Mouse (Mus musculus): ENCODE measurements around the gene Tmtc2. TPM values are rescaled to one million over a fixed set of nuclear protein-coding genes. Genes with fewer than 3 reads are reported as not detected.

Tmtc2 gene
- total RNA-seq, 4 experiments from 2014 or later = 2.0 to 5.2 (median 2.9) TPM

GRCm38 (mm10) chr10:105405856-105406527 lies 168.3 kb downstream of the Tmtc2 start:
- DNase-seq = no peak

- DNase-seq = no peak
Measured at GRCm38 (mm10) chr10:105403931-105404330, 170.3 kb downstream of the Tmtc2 start.

GRCm38 (mm10) chr10:105402481-105402779 lies 171.8 kb downstream of the Tmtc2 start:
- DNase-seq = no peak

GRCm38 (mm10) chr10:105401754-105402480 lies 172.3 kb downstream of the Tmtc2 start:
- DNase-seq = no peak

GRCm38 (mm10) chr10:105399316-105399715 lies 174.9 kb downstream of the Tmtc2 start:
- no peak for DNase-seq

- DNase-seq = no peak
Measured at GRCm38 (mm10) chr10:105384065-105384464, 190.2 kb downstream of the Tmtc2 start.

- no peak for DNase-seq
Measured at GRCm38 (mm10) chr10:105381705-105382104, 192.5 kb downstream of the Tmtc2 start.

GRCm38 (mm10) chr10:105381202-105381601 lies 193.0 kb downstream of the Tmtc2 start:
- no peak for DNase-seq

- DNase-seq = no peak
Measured at GRCm38 (mm10) chr10:105380584-105380983, 193.7 kb downstream of the Tmtc2 start.

DNA sequence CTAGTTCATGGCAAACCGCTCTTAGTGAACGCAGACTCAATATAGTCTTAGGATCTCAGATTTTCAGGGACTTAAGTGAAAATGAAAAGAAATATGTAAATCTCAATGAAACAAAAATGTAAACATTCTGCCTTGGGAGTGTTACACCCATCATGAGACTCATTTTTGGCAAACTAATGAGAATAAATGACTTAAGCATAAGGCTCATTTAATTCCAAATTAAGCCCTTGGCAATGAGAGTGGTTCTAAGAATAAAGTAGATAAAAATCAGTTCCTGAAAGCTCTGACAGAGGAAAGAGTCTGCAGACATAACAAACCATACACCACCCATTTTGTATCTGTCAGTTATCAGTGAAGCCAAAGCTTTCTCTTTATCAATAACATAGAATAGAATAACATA lies 196.5 kb downstream of the Tmtc2 start:
- DNase-seq = no peak

DNA sequence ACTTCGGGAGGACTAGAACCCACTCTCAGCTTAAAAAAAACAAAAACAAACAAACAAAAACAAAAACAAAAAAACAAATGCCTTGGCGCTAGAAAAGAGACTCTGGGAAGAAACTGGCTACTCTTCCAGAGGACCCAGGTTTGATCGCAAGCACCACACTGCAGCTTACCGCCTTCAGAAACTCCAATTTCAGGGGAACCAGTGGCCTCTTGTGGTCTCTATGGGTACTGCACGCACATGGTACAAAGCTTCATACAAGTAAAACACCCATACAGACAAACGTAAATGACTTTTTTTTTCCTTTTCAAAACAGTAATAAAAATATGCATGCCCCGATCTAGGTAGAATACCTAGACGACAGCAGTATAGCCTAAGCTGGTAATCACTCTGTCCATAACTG lies 201.0 kb downstream of the Tmtc2 start:
- no peak for DNase-seq

DNA sequence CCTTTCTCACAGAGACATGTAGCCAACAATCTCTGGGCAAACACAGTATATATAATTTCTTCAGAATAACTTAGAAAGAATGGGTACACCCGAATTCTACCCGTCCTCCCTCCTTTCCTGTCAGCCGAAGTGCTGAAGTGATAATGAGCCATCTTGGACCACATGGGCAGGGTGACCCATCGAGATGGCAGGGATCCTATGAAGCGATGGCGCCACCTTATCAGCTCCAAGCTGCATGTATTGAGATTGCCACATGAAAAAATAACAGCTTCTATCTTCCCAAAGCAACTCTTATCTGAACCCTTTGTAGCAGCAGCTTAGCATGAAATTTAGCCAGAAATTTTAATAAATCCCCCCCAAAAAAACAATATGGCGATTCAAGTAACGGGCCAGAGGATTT lies 206.0 kb downstream of the Tmtc2 start:
- DNase-seq = no peak

- DNase-seq = no peak
Measured at GRCm38 (mm10) chr10:105364480-105364879, 209.8 kb downstream of the Tmtc2 start.

DNA sequence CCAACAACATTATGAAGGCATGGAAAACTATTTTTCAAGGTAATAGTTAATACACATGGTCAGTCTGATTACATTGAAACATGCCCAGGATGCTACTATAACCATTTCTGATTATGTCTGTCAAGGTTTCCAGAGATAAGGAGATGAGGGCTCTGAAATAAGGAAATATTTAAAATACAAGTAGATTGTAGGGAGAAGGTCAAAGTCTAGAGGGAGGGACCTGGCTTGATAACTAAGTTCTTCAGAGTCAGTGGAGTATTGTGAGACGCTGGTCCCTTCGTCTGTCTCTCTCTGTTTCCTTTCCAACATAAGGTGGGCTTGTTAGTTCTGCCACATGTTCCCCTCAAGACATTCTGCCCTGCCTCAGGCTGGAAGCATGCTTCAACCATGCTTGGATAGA lies 223.9 kb downstream of the Tmtc2 start:
- DNase-seq = no peak

DNA sequence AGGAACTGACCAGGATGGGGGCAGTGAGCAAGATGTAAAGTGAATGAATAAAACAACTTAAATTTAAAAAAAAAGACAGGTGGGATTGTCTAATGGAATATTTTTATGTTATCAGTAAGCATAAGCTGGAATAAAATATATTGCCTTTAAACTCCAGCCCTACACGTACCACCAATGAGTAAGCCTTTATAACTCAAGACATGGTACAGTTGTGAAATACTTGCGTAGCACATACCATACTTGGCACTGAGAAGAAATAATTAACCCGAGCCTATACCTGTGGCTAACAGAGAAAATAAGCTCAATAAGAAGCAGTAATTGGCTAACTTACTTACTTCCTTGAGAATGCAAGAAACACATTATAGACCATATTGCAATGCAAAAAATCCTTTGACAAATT lies 228.3 kb downstream of the Tmtc2 start:
- no peak for DNase-seq

DNA sequence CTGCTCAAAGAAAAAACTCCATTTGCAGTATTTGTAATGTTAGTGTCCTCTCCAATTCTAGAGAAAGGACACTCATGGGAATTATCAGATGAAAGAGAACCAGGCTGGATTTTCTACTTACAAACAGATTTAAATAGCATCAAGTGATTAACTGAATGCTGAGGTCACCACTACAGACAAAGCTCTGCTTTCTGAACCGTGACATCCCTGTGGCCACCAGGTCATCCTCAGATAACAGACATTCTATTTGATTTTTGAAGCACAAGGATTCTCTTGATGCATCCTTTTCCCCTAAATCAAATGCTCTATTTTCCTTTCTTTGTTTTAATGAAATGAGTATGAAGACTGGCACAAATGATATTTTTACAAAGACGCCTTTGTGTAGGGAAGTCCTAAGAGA lies 241.4 kb downstream of the Tmtc2 start:
- DNase-seq = no peak

DNA sequence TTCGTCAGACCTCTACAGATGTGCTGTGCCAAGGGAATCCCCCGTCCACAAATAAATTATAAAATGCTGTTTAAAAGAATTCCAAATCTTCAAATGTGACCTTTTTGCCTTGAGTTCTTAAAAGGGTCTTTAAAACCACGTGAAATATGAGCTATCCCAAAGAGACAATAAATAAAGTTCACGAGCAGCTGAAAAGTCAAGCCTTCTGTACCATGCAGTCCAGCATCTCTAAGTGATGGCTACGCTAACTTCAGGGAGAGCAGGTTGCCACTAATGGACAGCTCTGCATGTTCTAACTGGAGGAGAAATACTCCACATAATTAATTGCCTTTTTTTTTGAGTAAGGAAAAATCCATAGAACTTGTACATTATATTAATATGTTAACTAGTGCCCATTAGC lies 243.9 kb downstream of the Tmtc2 start:
- no peak for DNase-seq

DNA sequence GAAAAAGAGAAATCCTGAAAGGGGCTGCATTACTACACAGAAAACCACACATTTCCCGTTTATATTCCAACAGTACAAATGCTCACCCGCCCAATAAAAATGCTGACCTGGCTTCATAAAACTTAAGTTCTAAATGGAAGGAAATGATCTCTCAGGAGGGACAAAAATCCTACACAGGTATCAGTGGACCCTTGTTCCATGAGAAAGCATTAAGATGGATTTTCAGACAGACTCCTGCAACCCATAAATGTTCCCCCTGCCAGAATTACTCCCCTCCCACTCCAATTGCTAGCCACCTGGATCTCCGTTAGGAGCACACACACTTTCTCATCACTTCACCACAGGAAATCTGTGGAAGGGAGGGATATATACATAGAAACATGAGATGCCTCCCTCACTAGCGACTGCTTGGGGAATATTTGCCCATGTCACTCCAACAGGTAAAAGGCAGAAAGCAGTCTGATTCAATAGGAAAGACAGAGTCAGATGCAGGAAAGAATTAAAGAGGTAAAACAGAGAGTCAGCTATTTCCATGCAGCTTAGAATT lies 250.5 kb downstream of the Tmtc2 start:
- no peak for DNase-seq

GRCm38 (mm10) chr10:105319299-105320057 lies 254.8 kb downstream of the Tmtc2 start:
- DNase-seq = no peak

DNA sequence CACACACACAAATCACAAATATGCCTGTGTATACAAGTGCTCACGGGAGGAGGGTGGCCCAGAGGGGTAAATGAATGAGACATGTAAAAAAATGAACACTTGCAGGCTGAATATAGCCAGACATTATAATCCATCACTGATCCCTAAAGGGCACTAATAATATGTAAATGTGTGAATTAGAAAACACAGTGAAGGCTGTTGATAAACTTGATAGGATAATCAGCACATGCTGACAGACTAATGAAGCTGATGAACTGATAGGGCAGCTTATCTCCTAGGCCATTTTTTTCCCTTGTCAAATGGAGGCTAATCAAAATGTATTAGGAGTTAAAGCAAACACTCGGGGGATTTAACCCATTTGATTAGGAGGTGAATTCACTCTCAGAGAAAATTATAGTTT lies 255.4 kb downstream of the Tmtc2 start:
- DNase-seq = no peak

DNA sequence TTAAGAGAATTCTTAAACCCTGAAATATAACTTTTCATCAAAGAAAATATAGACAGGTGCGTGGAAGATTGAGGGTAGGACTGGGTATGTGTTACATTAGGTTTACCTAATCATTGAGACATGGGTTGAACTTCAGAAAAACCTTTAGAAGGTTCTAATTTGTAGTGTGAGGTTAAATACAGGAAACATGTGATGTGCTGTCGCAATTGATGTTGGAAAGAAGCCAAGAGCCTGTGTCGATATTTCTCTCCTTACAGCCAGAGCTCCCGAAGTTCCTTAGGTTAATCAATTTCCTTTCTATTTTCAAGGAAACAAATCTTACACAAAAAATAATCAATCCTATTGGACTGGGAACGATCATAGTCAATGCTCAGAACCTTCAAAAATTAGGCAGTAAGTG lies 261.3 kb downstream of the Tmtc2 start:
- DNase-seq = no peak

- DNase-seq = no peak
Measured at GRCm38 (mm10) chr10:105297560-105297959, 276.7 kb downstream of the Tmtc2 start.

DNA sequence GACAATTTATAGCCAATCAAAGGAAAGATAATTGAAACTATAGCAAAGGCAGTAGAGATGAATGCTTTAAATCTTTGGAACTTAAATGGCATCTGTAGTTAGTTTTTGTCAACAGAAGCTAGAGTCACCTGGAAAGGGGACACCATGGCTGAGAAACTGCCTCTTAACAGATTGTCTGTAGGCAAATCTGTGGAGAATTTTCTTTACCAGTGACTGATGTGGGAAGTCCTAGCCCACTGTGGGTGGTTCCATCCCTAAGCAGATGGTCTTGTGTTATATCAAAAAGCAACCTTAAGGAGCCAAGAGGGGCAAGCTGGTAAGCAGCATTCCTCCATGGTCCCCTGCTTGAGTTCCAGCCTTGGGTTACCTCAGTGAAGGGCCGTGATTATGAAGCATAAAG lies 281.3 kb downstream of the Tmtc2 start:
- DNase-seq = no peak
